Mouse (Mus musculus): ENCODE results near the gene Slc50a1. TPM values are rescaled to one million over a fixed set of nuclear protein-coding genes. Genes with fewer than 3 reads are reported as not detected.

The Slc50a1 gene
- polyA plus RNA-seq, 1 experiment = 9.7 TPM

- Histone ChIP-seq H3K4me3 (ENCODE audit: control insufficient read depth, low read depth, low read length) (no peak overlapping the region), H3K27ac (ENCODE audit: control insufficient read depth, insufficient read depth, low read depth, low read length) (no peak overlapping the region), H3K36me3 (ENCODE audit: control insufficient read depth, insufficient read depth, low read length) (no peaks in the 10 kb centered on the region; the same call in 1 of the 2 replicates), H3K4me1 (ENCODE audit: control insufficient read depth, insufficient read depth, low read length) (peaks cover 13% of the 10 kb centered on the region), H3K27me3 (ENCODE audit: control insufficient read depth, insufficient read depth, low read length) (no peaks in the 10 kb centered on the region)
- TF ChIP-seq POLR2A (IDR thresholded peaks at IDR 0.05; ENCODE audit: control insufficient read depth, low read depth, low read length) (no peak), CTCF (IDR thresholded peaks at IDR 0.05; ENCODE audit: control insufficient read depth, insufficient read depth, insufficient replicate concordance, low read depth, low read length) (no peak)
Observed at GRCm38 (mm10) chr3:89219546-89219945, 50.8 kb downstream of the Slc50a1 start.

GRCm38 (mm10) chr3:89218271-89218670 is 52.1 kb downstream of the Slc50a1 start:
- H3K4me1 ChIP-seq (ENCODE audit: control insufficient read depth, insufficient read depth, low read length) = peaks cover 13% of the 10 kb centered on the region
- H3K4me3 ChIP-seq (ENCODE audit: control insufficient read depth, low read depth, low read length) = no peak overlapping the region
- no peak for TF ChIP-seq POLR2A (IDR thresholded peaks at IDR 0.05; ENCODE audit: control insufficient read depth, low read depth, low read length)
- no peak for TF ChIP-seq CTCF (IDR thresholded peaks at IDR 0.05; ENCODE audit: control insufficient read depth, insufficient read depth, insufficient replicate concordance, low read depth, low read length)
- H3K27me3 ChIP-seq (ENCODE audit: control insufficient read depth, insufficient read depth, low read length) = no peaks in the 10 kb centered on the region
- no peaks in the 10 kb centered on the region; the same call in 1 of the 2 replicates for H3K36me3 ChIP-seq (ENCODE audit: control insufficient read depth, insufficient read depth, low read length)
- H3K27ac ChIP-seq (ENCODE audit: control insufficient read depth, insufficient read depth, low read depth, low read length) = no peak overlapping the region

Other genes with a start within 250 kb of the Slc50a1 start
- gene Rusc1, start 177.3 kb downstream of the Slc50a1 start, polyA plus RNA-seq (2012; rRNA removed) = 7.3 and 9.0 TPM in 2 replicates
- gene Gm43738, start 169.5 kb downstream of the Slc50a1 start, polyA plus RNA-seq (2012; rRNA removed) = not detected in 2 replicates
- gene Fdps, start 168.6 kb downstream of the Slc50a1 start, polyA plus RNA-seq (2012; rRNA removed) = 109 and 114 TPM in 2 replicates
- gene Pklr, start 134.4 kb downstream of the Slc50a1 start, polyA plus RNA-seq (2012; rRNA removed) = not detected in 2 replicates
- 1.7 and 2.2 TPM in 2 replicates for gene Hcn3, start 110.4 kb downstream of the Slc50a1 start, polyA plus RNA-seq (2012; rRNA removed)
- 48.3 and 50.6 TPM in 2 replicates for gene Clk2, start 105.8 kb downstream of the Slc50a1 start, polyA plus RNA-seq (2012; rRNA removed)
- 70.9 and 73.0 TPM in 2 replicates for gene Scamp3, start 93.1 kb downstream of the Slc50a1 start, polyA plus RNA-seq (2012; rRNA removed)
- gene Fam189b, start 87.4 kb downstream of the Slc50a1 start, polyA plus RNA-seq (2012; rRNA removed) = 5.7 and 7.1 TPM in 2 replicates
- gene Gba, start 67.6 kb downstream of the Slc50a1 start, polyA plus RNA-seq (2012; rRNA removed) = 17.4 and 19.9 TPM in 2 replicates
- gene Thbs3, start 55.4 kb downstream of the Slc50a1 start, polyA plus RNA-seq (2012; rRNA removed) = 66.6 and 73.2 TPM in 2 replicates
- gene Mtx1, start 43.5 kb downstream of the Slc50a1 start, polyA plus RNA-seq (2012; rRNA removed) = 482 and 525 TPM in 2 replicates
- 35.1 and 38.3 TPM in 2 replicates for gene Muc1, start 41.5 kb downstream of the Slc50a1 start, polyA plus RNA-seq (2012; rRNA removed)
- gene Krtcap2, start 24.6 kb downstream of the Slc50a1 start, polyA plus RNA-seq (2012; rRNA removed) = 30.7 and 43.7 TPM in 2 replicates
- gene Trim46, start 24.3 kb downstream of the Slc50a1 start, polyA plus RNA-seq (2012; rRNA removed) = 27.7 and 27.9 TPM in 2 replicates
- gene Dpm3, start 11.2 kb downstream of the Slc50a1 start, polyA plus RNA-seq (2012; rRNA removed) = 42.2 and 53.9 TPM in 2 replicates
- gene Efna1, start 10.6 kb upstream of the Slc50a1 start, polyA plus RNA-seq (2012; rRNA removed) = 1.1 and 1.7 TPM in 2 replicates
- gene Efna3, start 52.4 kb upstream of the Slc50a1 start, polyA plus RNA-seq (2012; rRNA removed) = 9.9 and 13.3 TPM in 2 replicates
- 1.1 and 1.6 TPM in 2 replicates for gene Efna4, start 67.5 kb upstream of the Slc50a1 start, polyA plus RNA-seq (2012; rRNA removed)
- gene Adam15, start 79.4 kb upstream of the Slc50a1 start, polyA plus RNA-seq (2012; rRNA removed) = 39.7 and 51.1 TPM in 2 replicates
- gene Dcst2, start 91.4 kb upstream of the Slc50a1 start, polyA plus RNA-seq (2012; rRNA removed) = 108 and 110 TPM in 2 replicates
- gene Dcst1, start 94.7 kb upstream of the Slc50a1 start, polyA plus RNA-seq (2012; rRNA removed) = 74.5 and 81.0 TPM in 2 replicates
- gene Zbtb7b, start 124.2 kb upstream of the Slc50a1 start, polyA plus RNA-seq (2012; rRNA removed) = 4.4 and 5.9 TPM in 2 replicates
- gene Lenep, start 132.2 kb upstream of the Slc50a1 start, polyA plus RNA-seq (2012; rRNA removed) = not detected in 2 replicates
- 67.6 and 71.8 TPM in 2 replicates for gene Flad1, start 141.3 kb upstream of the Slc50a1 start, polyA plus RNA-seq (2012; rRNA removed)
- gene Cks1b, start 147.8 kb upstream of the Slc50a1 start, polyA plus RNA-seq (2012; rRNA removed) = 14.7 and 16.5 TPM in 2 replicates
- gene Shc1, start 147.9 kb upstream of the Slc50a1 start, polyA plus RNA-seq (2012; rRNA removed) = 15.7 and 17.3 TPM in 2 replicates
- gene Pygo2, start 159.6 kb upstream of the Slc50a1 start, polyA plus RNA-seq (2012; rRNA removed) = 18.1 and 19.6 TPM in 2 replicates
- 8.2 and 9.9 TPM in 2 replicates for gene Pbxip1, start 166.1 kb upstream of the Slc50a1 start, polyA plus RNA-seq (2012; rRNA removed)
- gene Pmvk, start 184.0 kb upstream of the Slc50a1 start, polyA plus RNA-seq (2012; rRNA removed) = 21.0 and 23.1 TPM in 2 replicates
- gene Kcnn3, start 249.6 kb upstream of the Slc50a1 start, polyA plus RNA-seq (2012; rRNA removed) = 1.7 and 2.3 TPM in 2 replicates

All from testis, adult 2 months (tissue).